Mouse (Mus musculus): ENCODE measurements around the gene Prss27. TPM values are rescaled to one million over a fixed set of nuclear protein-coding genes. Genes with fewer than 3 reads are reported as not detected.

Gene Prss27
- polyA plus RNA-seq, 1 experiment from 2014 or later, result 0.18 TPM

- 41% methylated on average over 13 of the region's 13 CpGs for WGBS
- Histone ChIP-seq H3K4me3 (ENCODE audit: low read depth, low read length) (no peak overlapping the region), H3K36me3 (ENCODE audit: control insufficient read depth, insufficient read depth) (no peaks in the 10 kb centered on the region), H3K4me2 (replicated peaks; ENCODE audit: low read depth) (no peak overlapping the region; the same call in 1 of the 2 replicates), H3K27ac (ENCODE audit: low read depth, low read length) (peak overlapping the region; percentile 78), H3K4me1 (replicated peaks; ENCODE audit: control insufficient read depth, insufficient read depth, low read length) (no peaks in the 10 kb centered on the region), H3K9ac (ENCODE audit: low read depth, low read length) (0 out of 2 replicates have a peak overlapping the region, but pooled peaks have one; percentile 27), H3K27me3 (replicated peaks; ENCODE audit: control insufficient read depth, insufficient read depth, low read length) (no peaks in the 10 kb centered on the region), H3K9me3 (ENCODE audit: control insufficient read depth) (no peaks in the 10 kb centered on the region)
- no peak for TF ChIP-seq CTCF (IDR thresholded peaks at IDR 0.05; ENCODE audit: low read depth)
- ATAC-seq, result peak; percentile 97
Observed at GRCm38 (mm10) chr17:24037360-24037759, 584 bp upstream of the Prss27 start.

GRCm38 (mm10) chr17:24044482-24044881 is 6.5 kb downstream of the Prss27 start:
- WGBS, result 55% methylated on average over 5 of the region's 5 CpGs
- no peaks in the 10 kb centered on the region for H3K9me3 ChIP-seq (ENCODE audit: control insufficient read depth)
- 0 out of 2 replicates have a peak, but pooled peaks have one; percentile 20 for ATAC-seq
- peaks cover 25% of the 10 kb centered on the region for H3K36me3 ChIP-seq (ENCODE audit: control insufficient read depth, insufficient read depth)
- no peak overlapping the region for H3K4me2 ChIP-seq (replicated peaks; ENCODE audit: low read depth)
- no peak overlapping the region for H3K9ac ChIP-seq (ENCODE audit: low read depth, low read length)
- H3K4me1 ChIP-seq (replicated peaks; ENCODE audit: control insufficient read depth, insufficient read depth, low read length), result 0 out of 2 replicates have a peak, but pooled peaks cover 3% of the 10 kb centered on the region
- H3K4me3 ChIP-seq (ENCODE audit: low read depth, low read length), result no peak overlapping the region
- TF ChIP-seq CTCF (IDR thresholded peaks at IDR 0.05; ENCODE audit: low read depth), result peak; percentile 67
- no peaks in the 10 kb centered on the region for H3K27me3 ChIP-seq (replicated peaks; ENCODE audit: control insufficient read depth, insufficient read depth, low read length)
- H3K27ac ChIP-seq (ENCODE audit: low read depth, low read length), result no peak overlapping the region

- Histone ChIP-seq H3K9me3 (ENCODE audit: control insufficient read depth) (no peaks in the 10 kb centered on the region), H3K27me3 (replicated peaks; ENCODE audit: control insufficient read depth, insufficient read depth, low read length) (no peaks in the 10 kb centered on the region), H3K27ac (ENCODE audit: low read depth, low read length) (no peak overlapping the region), H3K36me3 (ENCODE audit: control insufficient read depth, insufficient read depth) (peaks cover 30% of the 10 kb centered on the region), H3K4me2 (replicated peaks; ENCODE audit: low read depth) (no peak overlapping the region), H3K4me1 (replicated peaks; ENCODE audit: control insufficient read depth, insufficient read depth, low read length) (0 out of 2 replicates have a peak, but pooled peaks cover 3% of the 10 kb centered on the region), H3K9ac (ENCODE audit: low read depth, low read length) (no peak overlapping the region), H3K4me3 (ENCODE audit: low read depth, low read length) (no peak overlapping the region)
- ATAC-seq, result no peak
- 68% methylated on average over 10 of the region's 10 CpGs for WGBS
- TF ChIP-seq CTCF (IDR thresholded peaks at IDR 0.05; ENCODE audit: low read depth), result no peak
Observed at GRCm38 (mm10) chr17:24045608-24046007, 7.7 kb downstream of the Prss27 start.

GRCm38 (mm10) chr17:24046026-24046425 is 8.1 kb downstream of the Prss27 start:
- H3K9me3 ChIP-seq (ENCODE audit: control insufficient read depth), result no peaks in the 10 kb centered on the region

GRCm38 (mm10) chr17:24048053-24048452 is 10.1 kb downstream of the Prss27 start:
- Histone ChIP-seq H3K36me3 (ENCODE audit: control insufficient read depth, insufficient read depth) (peaks cover 52% of the 10 kb centered on the region), H3K4me2 (replicated peaks; ENCODE audit: low read depth) (no peak overlapping the region), H3K27me3 (replicated peaks; ENCODE audit: control insufficient read depth, insufficient read depth, low read length) (no peaks in the 10 kb centered on the region), H3K4me3 (ENCODE audit: low read depth, low read length) (no peak overlapping the region), H3K27ac (ENCODE audit: low read depth, low read length) (peak overlapping the region; percentile 60), H3K9me3 (ENCODE audit: control insufficient read depth) (no peaks in the 10 kb centered on the region), H3K4me1 (replicated peaks; ENCODE audit: control insufficient read depth, insufficient read depth, low read length) (0 out of 2 replicates have a peak, but pooled peaks cover 3% of the 10 kb centered on the region), H3K9ac (ENCODE audit: low read depth, low read length) (no peak overlapping the region)
- ATAC-seq, result no peak
- 62% methylated on average over 5 of the region's 5 CpGs for WGBS
- TF ChIP-seq CTCF (IDR thresholded peaks at IDR 0.05; ENCODE audit: low read depth), result no peak

More at GRCm38 (mm10) chr17:24046026-24046425, 8.1 kb downstream of the Prss27 start:
- no peak for TF ChIP-seq CTCF (IDR thresholded peaks at IDR 0.05; ENCODE audit: low read depth)
- WGBS, result 34% methylated on average over 5 of the region's 5 CpGs
- H3K27ac ChIP-seq (ENCODE audit: low read depth, low read length), result no peak overlapping the region
- H3K4me3 ChIP-seq (ENCODE audit: low read depth, low read length), result no peak overlapping the region
- H3K36me3 ChIP-seq (ENCODE audit: control insufficient read depth, insufficient read depth), result peaks cover 35% of the 10 kb centered on the region
- ATAC-seq, result no peak
- H3K27me3 ChIP-seq (replicated peaks; ENCODE audit: control insufficient read depth, insufficient read depth, low read length), result no peaks in the 10 kb centered on the region
- H3K4me1 ChIP-seq (replicated peaks; ENCODE audit: control insufficient read depth, insufficient read depth, low read length), result 0 out of 2 replicates have a peak, but pooled peaks cover 3% of the 10 kb centered on the region
- H3K4me2 ChIP-seq (replicated peaks; ENCODE audit: low read depth), result no peak overlapping the region
- no peak overlapping the region for H3K9ac ChIP-seq (ENCODE audit: low read depth, low read length)

GRCm38 (mm10) chr17:24049008-24049407 is 11.1 kb downstream of the Prss27 start:
- no peak for TF ChIP-seq CTCF (IDR thresholded peaks at IDR 0.05; ENCODE audit: low read depth)
- H3K4me3 ChIP-seq (ENCODE audit: low read depth, low read length), result no peak overlapping the region
- no peaks in the 10 kb centered on the region for H3K9me3 ChIP-seq (ENCODE audit: control insufficient read depth)
- no peaks in the 10 kb centered on the region for H3K27me3 ChIP-seq (replicated peaks; ENCODE audit: control insufficient read depth, insufficient read depth, low read length)
- ATAC-seq, result no peak
- no peak overlapping the region for H3K4me2 ChIP-seq (replicated peaks; ENCODE audit: low read depth)
- no peak overlapping the region for H3K9ac ChIP-seq (ENCODE audit: low read depth, low read length)
- H3K4me1 ChIP-seq (replicated peaks; ENCODE audit: control insufficient read depth, insufficient read depth, low read length), result 0 out of 2 replicates have a peak, but pooled peaks cover 3% of the 10 kb centered on the region
- peak overlapping the region; percentile 60 for H3K27ac ChIP-seq (ENCODE audit: low read depth, low read length)
- 89% methylated on average over 8 of the region's 8 CpGs for WGBS
- H3K36me3 ChIP-seq (ENCODE audit: control insufficient read depth, insufficient read depth), result peaks cover 61% of the 10 kb centered on the region
